Mouse (Mus musculus): ENCODE measurements around the gene Cdc42bpa. TPM values are rescaled to one million over a fixed set of nuclear protein-coding genes. Genes with fewer than 3 reads are reported as not detected.

The Cdc42bpa gene
- polyA plus RNA-seq, 1 experiment from 2014 or later, result 11.0 TPM

- 72% methylated on average over 7 of the region's 7 CpGs for WGBS
- DNase-seq (ENCODE audit: low spot score), result no peak
Observed at GRCm38 (mm10) chr1:180191651-180192220, 231.5 kb downstream of the Cdc42bpa start.

GRCm38 (mm10) chr1:180192866-180193265, 232.6 kb downstream of the Cdc42bpa start:
- Histone ChIP-seq H3K27me3 (ENCODE audit: insufficient read depth, poor library complexity, severe bottlenecking) (no peaks in the 10 kb centered on the region; the same call in none of the 2 replicates), H3K9me3 (0 out of 2 replicates have a peak, but pooled peaks cover 3% of the 10 kb centered on the region)

More at GRCm38 (mm10) chr1:180191651-180192220, 231.5 kb downstream of the Cdc42bpa start:
- no peaks in the 10 kb centered on the region for H3K36me3 ChIP-seq
- H3K4me3 ChIP-seq, result no peak overlapping the region
- peaks cover 17% of the 10 kb centered on the region for H3K4me1 ChIP-seq (replicated peaks)
- no peak overlapping the region for H3K27ac ChIP-seq
- no peaks in the 10 kb centered on the region; the same call in none of the 2 replicates for H3K27me3 ChIP-seq (ENCODE audit: insufficient read depth, poor library complexity, severe bottlenecking)
- 0 out of 2 replicates have a peak, but pooled peaks cover 3% of the 10 kb centered on the region for H3K9me3 ChIP-seq

GRCm38 (mm10) chr1:180193391-180193935, 233.2 kb downstream of the Cdc42bpa start:
- no peaks in the 10 kb centered on the region; the same call in none of the 2 replicates for H3K27me3 ChIP-seq (ENCODE audit: insufficient read depth, poor library complexity, severe bottlenecking)
- no peak overlapping the region for H3K27ac ChIP-seq
- no peak overlapping the region for H3K4me3 ChIP-seq
- DNase-seq (ENCODE audit: low spot score), result no peak
- H3K4me1 ChIP-seq (replicated peaks), result peaks cover 17% of the 10 kb centered on the region
- H3K36me3 ChIP-seq, result no peaks in the 10 kb centered on the region
- WGBS, result 82% methylated on average over 8 of the region's 8 CpGs
- H3K9me3 ChIP-seq, result no peaks in the 10 kb centered on the region

More at GRCm38 (mm10) chr1:180192866-180193265, 232.6 kb downstream of the Cdc42bpa start:
- 68% methylated on average over 4 of the region's 4 CpGs for WGBS
- no peak overlapping the region for H3K4me3 ChIP-seq
- DNase-seq (ENCODE audit: low spot score), result no peak
- no peak overlapping the region for H3K27ac ChIP-seq
- H3K4me1 ChIP-seq (replicated peaks), result peaks cover 17% of the 10 kb centered on the region
- no peaks in the 10 kb centered on the region for H3K36me3 ChIP-seq

- H3K27me3 ChIP-seq (ENCODE audit: insufficient read depth, poor library complexity, severe bottlenecking), result no peaks in the 10 kb centered on the region; the same call in none of the 2 replicates
- no peaks in the 10 kb centered on the region for H3K36me3 ChIP-seq
- H3K4me1 ChIP-seq (replicated peaks), result peaks cover 17% of the 10 kb centered on the region
- DNase-seq (ENCODE audit: low spot score), result no peak
- no peaks in the 10 kb centered on the region for H3K9me3 ChIP-seq
- no peak overlapping the region for H3K27ac ChIP-seq
- no peak overlapping the region for H3K4me3 ChIP-seq
- WGBS, result 86% methylated on average over 9 of the region's 9 CpGs
Observed at GRCm38 (mm10) chr1:180194048-180194447, 233.8 kb downstream of the Cdc42bpa start.

GRCm38 (mm10) chr1:180194781-180195471, 234.7 kb downstream of the Cdc42bpa start:
- H3K4me1 ChIP-seq (replicated peaks), result peaks cover 17% of the 10 kb centered on the region
- WGBS, result 31% methylated on average over 9 of the region's 9 CpGs
- peak overlapping the region; percentile 61 for H3K4me3 ChIP-seq
- no peaks in the 10 kb centered on the region for H3K36me3 ChIP-seq
- no peaks in the 10 kb centered on the region; the same call in none of the 2 replicates for H3K27me3 ChIP-seq (ENCODE audit: insufficient read depth, poor library complexity, severe bottlenecking)
- H3K27ac ChIP-seq, result no peak overlapping the region
- H3K9me3 ChIP-seq, result no peaks in the 10 kb centered on the region
- DNase-seq (ENCODE audit: low spot score), result peak; percentile 49

- Histone ChIP-seq H3K4me1 (replicated peaks) (peaks cover 17% of the 10 kb centered on the region), H3K9me3 (no peaks in the 10 kb centered on the region), H3K27ac (peak overlapping the region; percentile 56), H3K4me3 (peak overlapping the region; percentile 61), H3K36me3 (no peaks in the 10 kb centered on the region), H3K27me3 (ENCODE audit: insufficient read depth, poor library complexity, severe bottlenecking) (no peaks in the 10 kb centered on the region; the same call in none of the 2 replicates)
- DNase-seq (ENCODE audit: low spot score), result peak; percentile 96
- 1% methylated on average over 57 of the region's 57 CpGs for WGBS
Observed at GRCm38 (mm10) chr1:180195703-180196381, 235.6 kb downstream of the Cdc42bpa start.

GRCm38 (mm10) chr1:180196508-180196907, 236.2 kb downstream of the Cdc42bpa start:
- H3K4me3 ChIP-seq, result peak overlapping the region; percentile 61
- WGBS, result 92% methylated on average over 9 of the region's 9 CpGs
- no peaks in the 10 kb centered on the region; the same call in none of the 2 replicates for H3K27me3 ChIP-seq (ENCODE audit: insufficient read depth, poor library complexity, severe bottlenecking)
- peaks cover 17% of the 10 kb centered on the region for H3K4me1 ChIP-seq (replicated peaks)
- no peaks in the 10 kb centered on the region for H3K9me3 ChIP-seq
- H3K27ac ChIP-seq, result no peak overlapping the region
- H3K36me3 ChIP-seq, result no peaks in the 10 kb centered on the region
- DNase-seq (ENCODE audit: low spot score), result no peak

- H3K9me3 ChIP-seq, result no peaks in the 10 kb centered on the region
- WGBS, result 86% methylated on average over 3 of the region's 3 CpGs
- peaks cover 17% of the 10 kb centered on the region for H3K4me1 ChIP-seq (replicated peaks)
- no peak overlapping the region for H3K27ac ChIP-seq
- no peaks in the 10 kb centered on the region for H3K36me3 ChIP-seq
- H3K4me3 ChIP-seq, result no peak overlapping the region
- H3K27me3 ChIP-seq (ENCODE audit: insufficient read depth, poor library complexity, severe bottlenecking), result no peaks in the 10 kb centered on the region; the same call in none of the 2 replicates
- no peak for DNase-seq (ENCODE audit: low spot score)
Observed at GRCm38 (mm10) chr1:180197956-180198355, 237.7 kb downstream of the Cdc42bpa start.

GRCm38 (mm10) chr1:180198959-180199714, 238.9 kb downstream of the Cdc42bpa start, which contains the start of gene Coq8a:
Gene Coq8a (minus strand): TSS chr1:180199602.
- no peak within 1 kb of the TSS for H3K27ac ChIP-seq
- peaks cover 17% of the 10 kb centered on the region for H3K4me1 ChIP-seq (replicated peaks)
- H3K4me3 ChIP-seq, result no peak within 1 kb of the TSS
- H3K9me3 ChIP-seq, result no peaks in the 10 kb centered on the region
- H3K27me3 ChIP-seq (ENCODE audit: insufficient read depth, poor library complexity, severe bottlenecking), result no peaks in the 10 kb centered on the region; the same call in 1 of the 2 replicates
- no peaks in the 10 kb centered on the region for H3K36me3 ChIP-seq
- 72% methylated on average over 4 of the region's 4 CpGs for WGBS
- DNase-seq (ENCODE audit: low spot score), result no peak

GRCm38 (mm10) chr1:180199715-180200050, 239.4 kb downstream of the Cdc42bpa start:
- no peak for DNase-seq (ENCODE audit: low spot score)
- H3K4me1 ChIP-seq (replicated peaks), result peaks cover 17% of the 10 kb centered on the region
- H3K27me3 ChIP-seq (ENCODE audit: insufficient read depth, poor library complexity, severe bottlenecking), result no peaks in the 10 kb centered on the region
- WGBS, result 77% methylated on average over 4 of the region's 4 CpGs
- no peak overlapping the region for H3K27ac ChIP-seq
- H3K4me3 ChIP-seq, result no peak overlapping the region
- 0 out of 2 replicates have a peak, but pooled peaks cover 2% of the 10 kb centered on the region for H3K9me3 ChIP-seq
- no peaks in the 10 kb centered on the region for H3K36me3 ChIP-seq

GRCm38 (mm10) chr1:180200722-180201121, 240.4 kb downstream of the Cdc42bpa start:
- Histone ChIP-seq H3K4me1 (replicated peaks) (peaks cover 6% of the 10 kb centered on the region), H3K9me3 (0 out of 2 replicates have a peak, but pooled peaks cover 2% of the 10 kb centered on the region), H3K4me3 (no peak overlapping the region), H3K27me3 (ENCODE audit: insufficient read depth, poor library complexity, severe bottlenecking) (no peaks in the 10 kb centered on the region), H3K27ac (no peak overlapping the region), H3K36me3 (no peaks in the 10 kb centered on the region)
- DNase-seq (ENCODE audit: low spot score), result no peak
- WGBS, result 74% methylated on average over 5 of the region's 5 CpGs

GRCm38 (mm10) chr1:180208370-180208769, 248.1 kb downstream of the Cdc42bpa start:
- H3K4me3 ChIP-seq, result no peak overlapping the region
- no peak overlapping the region for H3K27ac ChIP-seq
- no peaks in the 10 kb centered on the region for H3K4me1 ChIP-seq (replicated peaks)
- H3K9me3 ChIP-seq, result 0 out of 2 replicates have a peak, but pooled peaks cover 2% of the 10 kb centered on the region
- H3K36me3 ChIP-seq, result no peaks in the 10 kb centered on the region
- DNase-seq (ENCODE audit: low spot score), result no peak
- WGBS, result 75% methylated on average over 3 of the region's 3 CpGs
- no peaks in the 10 kb centered on the region for H3K27me3 ChIP-seq (ENCODE audit: insufficient read depth, poor library complexity, severe bottlenecking)
